Mouse (Mus musculus) limb, embryonic 14.5 days (tissue): ENCODE data around the gene Tubgcp2. TPM values are rescaled to one million over a fixed set of nuclear protein-coding genes. Genes with fewer than 3 reads are reported as not detected.

Source experiments
- ATAC-seq: fragments of 200-750 bp; cut with Nextera tagmentation; 2 replicates; pipeline ENCODE4 v1.8.0; 2017; ENCODE audit warnings: low read depth, moderate number of reproducible peaks, moderate TSS enrichment; ENCODE audit not compliant: low FRiP score
- DNase-seq: peaks from one replicate; pipeline ENCODE4 v3.0.0-alpha.2; 2015; ENCODE audit warnings: low spot score
- H3K27ac ChIP-seq: fragments of 300-500 bp; sonication (generic); replicated peaks from 2 replicates; pipeline ENCODE4 v1.5.1; 2014; ENCODE audit warnings: low read depth, mild to moderate bottlenecking, low read length, moderate library complexity, mixed read lengths
- H3K27me3 ChIP-seq: fragments of 300-500 bp; sonication (generic); 2 replicates; pipeline ENCODE4 v1.6.1; 2014; ENCODE audit warnings: low read length, mixed read lengths; ENCODE audit not compliant: control insufficient read depth, insufficient read depth
- H3K36me3 ChIP-seq: fragments of 300-500 bp; sonication (generic); 2 replicates; pipeline ENCODE4 v1.6.1; 2014; ENCODE audit warnings: mild to moderate bottlenecking, low read length, moderate library complexity, mixed read lengths; ENCODE audit not compliant: control insufficient read depth, insufficient read depth
- H3K4me1 ChIP-seq: fragments of 300-500 bp; sonication (generic); 2 replicates; pipeline ENCODE4 v1.6.1; 2014; ENCODE audit warnings: antibody characterized with exemption, low read length, mixed read lengths; ENCODE audit not compliant: control insufficient read depth, insufficient read depth
- H3K4me2 ChIP-seq: fragments of 300-500 bp; sonication (generic); replicated peaks from 2 replicates; pipeline ENCODE4 v1.6.1; 2014; ENCODE audit warnings: low read depth, mild to moderate bottlenecking, low read length, moderate library complexity; ENCODE audit not compliant: severe bottlenecking
- H3K4me3 ChIP-seq: fragments of 300-500 bp; sonication (generic); replicated peaks from 2 replicates; pipeline ENCODE4 v1.5.1; 2014; ENCODE audit warnings: low read length
- H3K9ac ChIP-seq: fragments of 300-500 bp; sonication (generic); 2 replicates; pipeline ENCODE4 v1.6.1; 2014; ENCODE audit warnings: mild to moderate bottlenecking, low read depth, low read length, moderate library complexity; ENCODE audit not compliant: severe bottlenecking
- H3K9me3 ChIP-seq: fragments of 300-500 bp; sonication (generic); 2 replicates; pipeline ENCODE4 v1.6.1; 2016; ENCODE audit warnings: low read length; ENCODE audit not compliant: control insufficient read depth
- POLR2A ChIP-seq: fragments of 200-500 bp; IDR thresholded peaks from 2 replicates; pipeline ENCODE4 v1.8.0; 2012; ENCODE audit warnings: inconsistent platforms, mild to moderate bottlenecking, moderate library complexity, borderline replicate concordance; ENCODE audit not compliant: insufficient read depth, insufficient read length; ENCODE audit errors: extremely low read depth
- WGBS: fragments of 180-500 bp; shearing (Covaris S2); extraction: QIAGEN DNeasy Blood & Tissue Kit; methylation state at CpG from one replicate; pipeline ENCODE4 v1.1.7; 2014; 5-methylcytosine and 5-hydroxymethylcytosine counted together
- polyA plus RNA-seq, 2 experiments: library from polyadenylated mRNA; depleted of rRNA in 1 of 2; stranded (reverse) in 1 of 2; unstranded in 1 of 2; fragments of >200 nt; fragmentation: Nextera tagmentation in 1 of 2; extraction: Ambion mirVana in 1 of 2; gene quantifications; 2 replicates each; pipeline versions ENCODE4 v1.2.1 to v1.2.3; 2012 to 2014

The Tubgcp2 gene
- polyA plus RNA-seq (2012; rRNA removed) (69.1 and 76.7 TPM in 2 replicates), polyA plus RNA-seq (2014; fragmentation: Nextera tagmentation; extraction: Ambion mirVana) (58.8 and 66.2 TPM in 2 replicates)

- 2% methylated on average over 69 of the region's 69 CpGs for WGBS
- peak within 1 kb of the TSS; percentile 89 for H3K9ac ChIP-seq
- no peaks in the 10 kb centered on the region for H3K27me3 ChIP-seq
- peaks cover 35% of the 10 kb centered on the region for H3K36me3 ChIP-seq
- DNase-seq (peak; percentile 95), ATAC-seq (peak; percentile 98)
- peaks cover 14% of the 10 kb centered on the region; the same call in 1 of the 2 replicates for H3K4me1 ChIP-seq
- H3K4me3 ChIP-seq, result peak within 1 kb of the TSS; percentile 84
- peak; percentile 53; the same call in 1 of the 2 replicates for TF ChIP-seq POLR2A
- no peaks in the 10 kb centered on the region for H3K9me3 ChIP-seq
- H3K4me2 ChIP-seq, result peak within 1 kb of the TSS; percentile 62
- H3K27ac ChIP-seq, result peak within 1 kb of the TSS; percentile 83
Observed at GRCm38 (mm10) chr7:140036281-140037170, at the start of gene Tubgcp2, which contains the start of gene Zfp511. Tubgcp2 (minus strand) TSS chr7:140036669. Zfp511 (plus strand) TSS chr7:140036391.

GRCm38 (mm10) chr7:140082242-140082678, 45.8 kb upstream of the Tubgcp2 start, which contains the start of gene Caly:
Caly (minus strand) TSS chr7:140082548.
- Histone ChIP-seq H3K27me3 (peaks cover 24% of the 10 kb centered on the region), H3K4me1 (no peaks in the 10 kb centered on the region), H3K4me3 (no peak within 1 kb of the TSS), H3K36me3 (no peaks in the 10 kb centered on the region), H3K9me3 (no peaks in the 10 kb centered on the region), H3K9ac (no peak within 1 kb of the TSS), H3K27ac (no peak within 1 kb of the TSS), H3K4me2 (no peak within 1 kb of the TSS)
- TF ChIP-seq POLR2A, result no peak
- DNase-seq, result peak; percentile 32
- ATAC-seq, result peak; percentile 58; the same call in 1 of the 2 replicates
- WGBS, result 11% methylated on average over 18 of the region's 18 CpGs

GRCm38 (mm10) chr7:140081408-140082241, 45.2 kb upstream of the Tubgcp2 start:
- Histone ChIP-seq H3K4me2 (no peak overlapping the region), H3K4me1 (no peaks in the 10 kb centered on the region), H3K9me3 (no peaks in the 10 kb centered on the region), H3K9ac (no peak overlapping the region), H3K27me3 (peaks cover 24% of the 10 kb centered on the region), H3K4me3 (no peak overlapping the region), H3K36me3 (no peaks in the 10 kb centered on the region), H3K27ac (no peak overlapping the region)
- no peak for TF ChIP-seq POLR2A
- DNase-seq (no peak), ATAC-seq (no peak)
- WGBS, result 22% methylated on average over 20 of the region's 20 CpGs

GRCm38 (mm10) chr7:140080503-140081156, 44.2 kb upstream of the Tubgcp2 start:
- WGBS, result 3% methylated on average over 24 of the region's 24 CpGs
- Histone ChIP-seq H3K27ac (no peak overlapping the region), H3K36me3 (no peaks in the 10 kb centered on the region), H3K4me1 (no peaks in the 10 kb centered on the region), H3K9ac (peak overlapping the region; percentile 25; the same call in 1 of the 2 replicates), H3K9me3 (no peaks in the 10 kb centered on the region), H3K4me3 (peak overlapping the region; percentile 27), H3K4me2 (peak overlapping the region; percentile 46), H3K27me3 (peaks cover 24% of the 10 kb centered on the region)
- DNase-seq (peak; percentile 81), ATAC-seq (peak; percentile 82)
- TF ChIP-seq POLR2A, result no peak

- H3K9ac ChIP-seq, result no peak overlapping the region
- WGBS, result 6% methylated on average over 5 of the region's 5 CpGs
- ATAC-seq (no peak), DNase-seq (peak; percentile 54)
- no peak overlapping the region for H3K4me2 ChIP-seq
- no peaks in the 10 kb centered on the region for H3K4me1 ChIP-seq
- no peaks in the 10 kb centered on the region for H3K9me3 ChIP-seq
- H3K36me3 ChIP-seq, result no peaks in the 10 kb centered on the region
- no peak for TF ChIP-seq POLR2A
- no peak overlapping the region for H3K4me3 ChIP-seq
- no peak overlapping the region for H3K27ac ChIP-seq
- peaks cover 24% of the 10 kb centered on the region for H3K27me3 ChIP-seq
Observed at GRCm38 (mm10) chr7:140078711-140079110, 42.2 kb upstream of the Tubgcp2 start.
